13 mouse cellular contexts compared by ENCODE assay signal in genomic region chr10:40263691-40264090, GRCm38 (mm10). TPM values are rescaled to one million over a fixed set of nuclear protein-coding genes. Genes with fewer than 3 reads are reported as not detected.
A peak's percentile ranks its signal among the peaks of the same experiment; 100 is the strongest.
DNase-seq lines count a peak whose midpoint lies in the region; ATAC-seq and TF ChIP-seq lines count a peak whose summit lies in the region.
"Had no signal": no experiment of that assay in that cellular context is flagged by ENCODE, and none has a peak within 500 bp of the region (broad histone marks: within the 10 kb centered on the region; RNA-seq: fewer than 3 reads in every experiment).

No protein-coding gene starts in this region.

- H3K36me3 ChIP-seq in stomach, postnatal 0 days (ENCODE audit: control insufficient read depth, insufficient read depth, low read length) = no peaks in the 10 kb centered on the region
- H3K36me3 ChIP-seq: hindbrain, embryonic 15.5 days; limb, embryonic 15.5 days; lung, embryonic 15.5 days had no signal

- H3K9ac ChIP-seq in stomach, postnatal 0 days (ENCODE audit: low read length) = no peak overlapping the region
- H3K9ac ChIP-seq: hindbrain, embryonic 15.5 days; limb, embryonic 15.5 days; lung, embryonic 15.5 days had no signal

- peak; percentile 74 to 86 for DNase-seq in adrenal gland, adult (ENCODE audit: inconsistent age in 2 of 2, low spot score in 1 of 2)
- no peak for DNase-seq in adrenal gland, postnatal 4 days (ENCODE audit: low spot score in 2 of 2)
- peak; percentile 66 for DNase-seq in urinary bladder, postnatal 14 days (ENCODE audit: low spot score)
- no peak for DNase-seq in urinary bladder, postnatal 10 days (ENCODE audit: low spot score)
- DNase-seq in adrenal gland, postnatal 36 days = peak; percentile 69 to 77
- peak; percentile 31 for DNase-seq in stomach, postnatal 0 days (ENCODE audit: low spot score)
- DNase-seq in cerebellum, adult 8-10 months = no peak
- DNase-seq: cerebellum, postnatal 10 days; heart, adult 11 months had no signal

- TF ChIP-seq CTCF in stomach, postnatal 0 days (IDR thresholded peaks at IDR 0.05; ENCODE audit: low read depth) = no peak

- H3K4me1 ChIP-seq in stomach, postnatal 0 days (replicated peaks; ENCODE audit: control insufficient read depth, insufficient read depth) = no peaks in the 10 kb centered on the region

- no peaks in the 10 kb centered on the region for H3K9me3 ChIP-seq in stomach, postnatal 0 days (ENCODE audit: control insufficient read depth, low read length)
- H3K9me3 ChIP-seq: hindbrain, embryonic 15.5 days; limb, embryonic 15.5 days; lung, embryonic 15.5 days had no signal

- H3K4me2 ChIP-seq in stomach, postnatal 0 days (replicated peaks; ENCODE audit: low read depth) = no peak overlapping the region
- H3K4me2 ChIP-seq: hindbrain, embryonic 15.5 days; limb, embryonic 15.5 days; lung, embryonic 15.5 days had no signal

- ATAC-seq in stomach, postnatal 0 days (ENCODE audit: low FRiP score, low TSS enrichment) = no peak
- ATAC-seq in erythroid progenitor cell, adult 5-6 weeks (replicated peaks; ENCODE audit: low FRiP score, poor library complexity, severe bottlenecking) = no peak

- H3K27ac ChIP-seq in stomach, postnatal 0 days (replicated peaks) = no peak overlapping the region
- H3K27ac ChIP-seq: hindbrain, embryonic 15.5 days; limb, embryonic 15.5 days; lung, embryonic 15.5 days had no signal

- no peak for TF ChIP-seq EP300 in stomach, postnatal 0 days (optimal IDR thresholded peaks at IDR 0.05)

- no peaks in the 10 kb centered on the region for H3K27me3 ChIP-seq in stomach, postnatal 0 days (ENCODE audit: control insufficient read depth, insufficient read depth, low read length)
- H3K27me3 ChIP-seq: hindbrain, embryonic 15.5 days; limb, embryonic 15.5 days; lung, embryonic 15.5 days had no signal

- WGBS in stomach, postnatal 0 days = 60% methylated on average over 4 of the region's 4 CpGs

- no peak overlapping the region for H3K4me3 ChIP-seq in stomach, postnatal 0 days (ENCODE audit: low read depth, low read length)
- H3K4me3 ChIP-seq: hindbrain, embryonic 15.5 days; limb, embryonic 15.5 days; lung, embryonic 15.5 days had no signal

RNA-seq across cellular contexts. Expression of gene Gtf3c6, which starts 5.8 kb away (rescaled TPM):
- total RNA-seq in adrenal gland, postnatal 4 days (2021) = 10 to 100 TPM; 42.6 to 46.6 TPM
- 10 to 100 TPM; 43.4 to 45.0 TPM for total RNA-seq in adrenal gland, postnatal 36 days (2021)
- 54.6 and 54.9 TPM in 2 replicates for polyA plus RNA-seq in stomach, postnatal 0 days (2015; fragmentation: Nextera tagmentation; extraction: Ambion mirVana)
- 14.3 and 19.8 TPM in 2 replicates for total RNA-seq in erythroid progenitor cell, adult 5-6 weeks (2015; ENCODE audit: low replicate concordance)
- total RNA-seq in erythroid progenitor cell, adult 5-6 weeks (2017; ENCODE audit: low replicate concordance) = 7.4 and 38.7 TPM in 2 replicates

RNA-seq across cellular contexts. Expression of gene Rpf2, which starts 16.9 kb away (rescaled TPM):
- total RNA-seq in adrenal gland, postnatal 4 days (2021) = 10 to 100 TPM; 23.3 to 26.4 TPM
- 10 to 100 TPM; 28.7 to 29.3 TPM for total RNA-seq in adrenal gland, postnatal 36 days (2021)
- 31.5 and 33.6 TPM in 2 replicates for polyA plus RNA-seq in stomach, postnatal 0 days (2015; fragmentation: Nextera tagmentation; extraction: Ambion mirVana)
- 13.0 and 15.5 TPM in 2 replicates for total RNA-seq in erythroid progenitor cell, adult 5-6 weeks (2015; ENCODE audit: low replicate concordance)
- total RNA-seq in erythroid progenitor cell, adult 5-6 weeks (2017; ENCODE audit: low replicate concordance) = 18.4 and 19.4 TPM in 2 replicates

RNA-seq across cellular contexts. Expression of gene Amd1, which starts 38.3 kb away (rescaled TPM):
- total RNA-seq in adrenal gland, postnatal 4 days (2021) = 10 to 100 TPM; 42.2 to 43.5 TPM
- 10 to 100 TPM; 40.9 to 47.8 TPM for total RNA-seq in adrenal gland, postnatal 36 days (2021)
- 46.9 and 48.0 TPM in 2 replicates for polyA plus RNA-seq in stomach, postnatal 0 days (2015; fragmentation: Nextera tagmentation; extraction: Ambion mirVana)
- total RNA-seq in erythroid progenitor cell, adult 5-6 weeks (2015; ENCODE audit: low replicate concordance) = 80.7 and 121 TPM in 2 replicates
- 79.4 and 101 TPM in 2 replicates for total RNA-seq in erythroid progenitor cell, adult 5-6 weeks (2017; ENCODE audit: low replicate concordance)

Comparison
In these comparisons a context has a peak if more than half of its experiments do, and no peak if none do; other contexts are left out.
1. DNase-seq: peak in adrenal gland, adult (2 of 2), urinary bladder, postnatal 14 days (single experiment), adrenal gland, postnatal 36 days (2 of 2) and stomach, postnatal 0 days (single experiment); none in adrenal gland, postnatal 4 days (0 of 2), urinary bladder, postnatal 10 days (single experiment) and cerebellum, adult 8-10 months (single experiment).